Mouse (Mus musculus): Measurements from ENCODE around the gene Trmu.

GRCm38 (mm10) chr15:85832599-85832998 lies 46.5 kb upstream of the Trmu start:
- TF ChIP-seq ZC3H11A (IDR thresholded peaks at IDR 0.05; ENCODE audit: borderline replicate concordance, low read depth, low read length) = no peak
- TF ChIP-seq MAFK (IDR thresholded peaks at IDR 0.05; ENCODE audit: insufficient read depth, low read depth, low read length) = no peak
- TF ChIP-seq CHD2 (IDR thresholded peaks at IDR 0.05; ENCODE audit: low read depth, low read length) = no peak

Measured in ES-E14 (cell line).